Mouse (Mus musculus): ENCODE measurements around the gene Tmem43. TPM values are rescaled to one million over a fixed set of nuclear protein-coding genes. Genes with fewer than 3 reads are reported as not detected.
A peak's percentile ranks its signal among the peaks of the same experiment; 100 is the strongest.

The Tmem43 gene
- total RNA-seq, 2 experiments from 2014 or later = 21.0 to 25.3 TPM

DNA sequence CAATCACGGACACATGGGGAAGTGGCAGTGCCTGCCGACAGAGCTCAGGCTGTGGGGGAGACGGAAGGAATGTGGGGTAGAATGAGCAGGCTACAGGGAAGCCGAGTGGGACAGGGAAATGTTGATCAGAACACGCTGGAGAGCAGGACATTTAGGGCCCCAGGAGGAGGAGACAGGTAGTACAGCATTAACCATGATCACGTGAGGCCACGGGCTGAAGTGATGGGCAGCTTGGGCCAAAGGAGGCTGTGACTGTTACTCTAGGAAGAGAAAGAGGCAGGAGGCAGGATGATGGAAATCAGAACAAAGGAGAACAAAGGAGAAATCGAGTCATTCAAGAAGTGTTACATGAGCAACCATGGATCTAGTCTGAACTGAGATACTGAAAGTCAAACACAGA, 21.0 kb downstream of the Tmem43 start:
- no peak for TF ChIP-seq CTCF (IDR thresholded peaks at IDR 0.05)
- intact Hi-C loops (cut with DNase I) = no loop called here
- no peak for DNase-seq

DNA sequence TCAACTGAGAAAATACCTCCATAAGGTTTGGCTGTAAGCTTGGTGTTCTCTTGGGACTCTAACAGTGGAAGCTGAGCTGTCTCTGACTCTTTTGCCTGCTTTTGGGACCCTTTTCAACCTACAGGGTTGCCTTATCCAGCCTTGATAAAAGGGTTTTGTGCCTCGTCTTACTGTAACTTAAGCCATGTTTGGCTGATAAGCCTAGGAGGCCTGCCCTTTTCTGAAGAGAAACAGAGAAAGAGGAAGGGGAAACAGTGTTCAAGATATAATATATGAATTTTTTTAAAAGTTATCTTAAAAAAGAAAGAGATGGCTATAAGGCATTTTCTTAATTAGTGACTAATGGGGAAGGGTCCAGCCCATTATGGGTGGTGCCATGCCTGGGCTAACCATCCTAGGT, 29.8 kb downstream of the Tmem43 start:
- TF ChIP-seq CTCF (IDR thresholded peaks at IDR 0.05) = no peak
- Histone ChIP-seq H3K4me3 (no peak overlapping the region), H3K27ac (no peak overlapping the region)
- intact Hi-C loops (cut with DNase I) = no loop called here
- DNase-seq = no peak

More for the DNA sequence above, 21.0 kb downstream of the Tmem43 start:
- H3K4me3 ChIP-seq = no peak overlapping the region
- H3K27ac ChIP-seq = no peak overlapping the region

DNA sequence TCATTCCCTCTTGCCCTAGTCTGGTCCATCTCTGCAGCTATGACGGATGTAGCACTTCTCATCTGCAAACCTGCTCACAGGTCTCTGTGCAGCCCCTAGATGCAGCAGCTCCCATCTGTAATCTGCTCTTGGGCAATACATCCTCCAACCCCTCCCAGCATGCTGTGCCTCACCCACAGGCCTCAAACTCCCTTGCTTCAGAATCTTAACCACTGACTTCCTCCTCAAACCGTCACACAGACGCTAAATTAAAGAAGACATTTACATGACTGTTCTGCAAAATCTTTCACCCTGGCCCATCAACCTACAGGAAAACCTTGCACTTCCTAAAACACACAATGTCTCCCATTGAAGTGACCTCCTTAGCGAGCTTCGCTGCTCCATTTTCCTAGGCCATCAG, 32.5 kb downstream of the Tmem43 start:
- DNase-seq = no peak
- no peak for TF ChIP-seq CTCF (IDR thresholded peaks at IDR 0.05)
- intact Hi-C loops (cut with DNase I) = no loop called here
- Histone ChIP-seq H3K4me3 (no peak overlapping the region), H3K27ac (no peak overlapping the region)

DNA sequence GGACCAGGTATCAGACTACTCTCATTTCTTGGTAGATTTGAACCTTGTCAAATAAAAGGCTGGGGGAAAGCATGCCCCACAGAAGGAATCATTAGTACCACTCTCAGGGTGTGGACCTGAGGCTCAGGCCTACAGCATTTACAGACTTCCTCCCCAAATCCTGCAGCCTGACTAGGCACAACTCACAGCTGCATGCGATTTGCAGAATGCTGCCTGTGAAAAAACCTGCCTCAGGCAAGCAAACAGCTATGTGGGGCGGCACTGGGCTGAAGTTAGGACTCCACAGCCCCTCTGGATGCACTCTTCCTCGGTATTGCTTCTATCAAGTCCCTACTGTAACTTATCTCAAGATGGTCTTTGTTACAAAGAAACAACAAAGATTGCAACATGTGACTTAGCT, 34.5 kb downstream of the Tmem43 start:
- no peak for TF ChIP-seq CTCF (IDR thresholded peaks at IDR 0.05)
- intact Hi-C loops (cut with DNase I) = loop anchor here (2.0 kb wide), 1 partner anchor 67 kb away; no protein-coding TSS in a partner anchor
- Histone ChIP-seq H3K4me3 (no peak overlapping the region), H3K27ac (no peak overlapping the region)
- no peak for DNase-seq

DNA sequence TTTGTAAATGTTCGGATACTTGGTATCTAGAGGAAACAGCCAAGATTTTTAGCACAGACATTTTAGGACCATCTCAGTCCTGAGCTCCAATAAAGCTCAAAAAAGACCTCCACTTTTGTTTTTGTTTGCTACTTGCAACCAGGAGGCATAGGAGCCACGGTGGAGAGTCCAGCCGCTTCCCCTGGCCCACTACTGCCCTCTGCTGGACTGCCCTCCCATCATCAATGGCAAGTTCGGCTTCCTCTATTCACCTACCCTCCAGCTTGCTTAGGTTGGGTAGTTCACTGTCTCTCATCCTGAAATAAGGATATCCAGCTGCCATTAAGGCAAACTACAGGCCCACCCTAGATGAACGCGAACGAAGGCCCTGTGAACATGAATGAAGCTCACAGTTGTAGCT, 35.8 kb downstream of the Tmem43 start:
- no peak overlapping the region for H3K4me3 ChIP-seq
- intact Hi-C loops (cut with DNase I) = loop anchor here (1.0 to 2.0 kb wide), 2 partner anchors 69 to 223 kb away; no protein-coding TSS in a partner anchor
- peak; percentile 88 for DNase-seq
- TF ChIP-seq CTCF (IDR thresholded peaks at IDR 0.05) = peak; percentile 97
- no peak overlapping the region for H3K27ac ChIP-seq

DNA sequence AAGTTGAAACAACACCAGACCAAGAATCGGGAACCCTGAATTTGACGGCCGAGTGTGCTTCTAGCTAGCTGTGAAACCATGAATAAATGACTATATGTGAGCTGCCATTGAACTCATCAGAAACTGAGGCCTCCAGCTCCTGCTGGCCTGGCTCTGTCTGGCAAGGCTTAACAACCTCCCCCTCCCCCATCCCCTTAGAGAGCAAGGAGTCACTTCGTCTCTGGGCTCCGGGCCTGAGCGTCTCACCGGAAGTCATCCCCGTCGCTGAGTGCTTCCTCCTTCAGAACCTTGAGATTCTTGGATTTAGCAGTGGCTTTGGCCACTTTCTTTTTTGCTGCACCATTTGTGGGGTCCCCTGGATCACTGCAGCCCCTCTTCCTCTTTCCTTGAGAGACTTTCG, 36.7 kb downstream of the Tmem43 start:
- TF ChIP-seq CTCF (IDR thresholded peaks at IDR 0.05) = no peak
- Histone ChIP-seq H3K4me3 (no peak overlapping the region), H3K27ac (no peak overlapping the region)
- intact Hi-C loops (cut with DNase I) = no loop called here
- DNase-seq = no peak

DNA sequence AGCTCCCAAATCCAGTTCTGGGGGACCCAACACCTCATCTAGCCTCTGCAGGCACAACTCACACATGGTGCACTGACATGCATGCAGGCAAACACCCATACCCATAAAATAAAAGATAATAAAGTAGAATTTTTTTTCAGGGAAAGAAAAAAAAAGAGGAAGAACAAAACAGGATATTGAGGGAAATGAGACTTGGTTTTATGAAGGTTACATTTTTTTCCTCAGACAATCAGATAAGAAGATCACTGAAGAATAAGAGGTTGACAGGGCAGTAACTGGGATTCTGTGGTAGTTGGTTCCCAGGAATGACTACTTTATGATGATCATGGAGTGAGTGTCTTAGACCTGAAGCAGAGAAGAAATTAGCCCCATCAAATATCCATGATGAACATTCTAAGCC, 40.6 kb downstream of the Tmem43 start:
- Histone ChIP-seq H3K27ac (no peak overlapping the region), H3K4me3 (no peak overlapping the region)
- no peak for DNase-seq
- intact Hi-C loops (cut with DNase I) = loop anchor here (2.0 kb wide), 1 partner anchor 41 kb away; the partner anchor contains the start of genes Chchd4 and Tmem43
- TF ChIP-seq CTCF (IDR thresholded peaks at IDR 0.05) = no peak

DNA sequence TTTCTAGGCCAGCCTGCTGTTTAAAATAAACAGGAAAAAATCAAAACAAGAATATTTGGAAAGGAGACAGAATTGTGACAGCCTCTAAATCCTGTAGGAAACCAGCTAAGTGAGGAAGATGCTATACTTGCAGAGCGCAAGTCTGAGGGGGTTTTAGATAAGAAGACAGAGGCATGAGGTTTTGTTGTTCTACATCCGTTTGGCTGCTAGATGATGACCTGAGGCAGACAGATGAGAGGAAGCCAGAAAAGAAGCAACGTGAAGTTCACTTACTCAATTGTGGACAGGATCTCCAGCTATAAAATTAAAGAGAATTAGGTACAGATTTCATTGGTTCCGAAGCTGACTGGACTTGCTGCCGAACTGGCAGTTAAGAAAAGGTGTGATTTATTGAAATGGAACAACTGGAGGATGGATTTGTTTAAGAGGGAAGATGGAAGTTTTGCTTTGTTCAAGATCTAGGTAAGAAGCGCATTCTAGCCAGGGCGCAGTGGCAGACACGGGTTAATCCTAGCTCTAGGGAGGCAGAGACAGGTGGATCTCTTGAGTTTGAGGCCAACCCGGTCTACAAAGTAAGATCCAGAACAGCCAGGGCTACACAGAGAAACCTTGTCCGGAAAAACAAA, 41.3 kb downstream of the Tmem43 start:
- no peak for DNase-seq
- Histone ChIP-seq H3K27ac (peak overlapping the region; percentile 89), H3K4me3 (peak overlapping the region; percentile 96)
- intact Hi-C loops (cut with DNase I) = loop anchor here (2.0 kb wide), 1 partner anchor 42 kb away; the partner anchor contains the start of genes Chchd4 and Tmem43
- TF ChIP-seq CTCF (IDR thresholded peaks at IDR 0.05) = no peak

DNA sequence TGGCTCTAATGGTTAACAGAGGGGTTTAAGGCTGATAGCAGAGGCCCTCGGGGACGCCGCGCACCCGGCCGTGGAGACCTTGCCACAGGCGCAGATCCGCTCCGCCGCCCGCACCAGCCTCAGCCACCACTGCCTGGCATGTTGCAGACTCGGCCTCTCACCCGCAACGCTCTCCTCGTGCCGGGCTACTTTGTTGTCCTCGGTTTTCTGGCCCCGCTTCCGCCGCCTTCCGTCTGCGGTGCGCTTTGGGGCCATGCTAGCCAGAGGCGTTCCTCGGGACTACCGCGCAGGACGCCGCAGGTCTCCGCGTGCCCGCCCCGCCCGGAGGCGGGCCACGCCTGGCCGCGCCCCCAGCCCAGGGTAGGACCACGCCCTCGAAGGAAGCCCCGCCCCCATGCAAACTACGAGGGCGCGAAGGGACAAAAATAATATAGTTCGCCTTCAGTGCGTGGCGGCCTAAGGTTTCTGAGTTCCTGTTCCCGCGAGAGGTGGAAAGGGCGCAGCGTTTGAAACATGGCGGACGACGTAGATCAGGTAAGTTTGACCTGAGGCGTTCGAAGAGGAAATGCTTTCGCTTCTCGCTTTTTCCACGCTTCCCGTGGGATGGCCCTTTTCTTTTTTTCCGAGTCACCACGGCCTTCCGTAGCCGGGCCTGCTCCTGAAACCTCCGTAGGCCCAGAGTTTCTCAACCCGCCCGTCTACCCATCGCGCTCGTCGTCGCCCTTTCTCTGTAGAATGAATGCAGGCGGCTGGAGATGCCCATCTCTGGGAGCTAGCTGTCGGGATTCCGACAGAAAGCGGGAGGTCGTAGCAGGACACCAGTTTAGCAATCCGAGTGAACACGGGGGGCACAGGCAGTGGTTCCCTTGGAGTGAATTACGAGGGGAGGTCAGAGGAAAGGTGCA, 42.3 kb downstream of the Tmem43 start, which contains the start of the genes Xpc and Lsm3:
Xpc (minus strand) TSS at position 344 of the 905 bp plus-strand sequence.
Lsm3 (plus strand) TSS at position 384 of the 905 bp plus-strand sequence.
- Histone ChIP-seq H3K4me3 (peak within 1 kb of the TSS; percentile 96), H3K27ac (peak within 1 kb of the TSS; percentile 89)
- no peak for TF ChIP-seq CTCF (IDR thresholded peaks at IDR 0.05)
- peak; percentile 98 for DNase-seq
- intact Hi-C loops (cut with DNase I) = loop anchor here (2.0 kb wide), 1 partner anchor 43 kb away; the partner anchor contains the start of genes Chchd4 and Tmem43

DNA sequence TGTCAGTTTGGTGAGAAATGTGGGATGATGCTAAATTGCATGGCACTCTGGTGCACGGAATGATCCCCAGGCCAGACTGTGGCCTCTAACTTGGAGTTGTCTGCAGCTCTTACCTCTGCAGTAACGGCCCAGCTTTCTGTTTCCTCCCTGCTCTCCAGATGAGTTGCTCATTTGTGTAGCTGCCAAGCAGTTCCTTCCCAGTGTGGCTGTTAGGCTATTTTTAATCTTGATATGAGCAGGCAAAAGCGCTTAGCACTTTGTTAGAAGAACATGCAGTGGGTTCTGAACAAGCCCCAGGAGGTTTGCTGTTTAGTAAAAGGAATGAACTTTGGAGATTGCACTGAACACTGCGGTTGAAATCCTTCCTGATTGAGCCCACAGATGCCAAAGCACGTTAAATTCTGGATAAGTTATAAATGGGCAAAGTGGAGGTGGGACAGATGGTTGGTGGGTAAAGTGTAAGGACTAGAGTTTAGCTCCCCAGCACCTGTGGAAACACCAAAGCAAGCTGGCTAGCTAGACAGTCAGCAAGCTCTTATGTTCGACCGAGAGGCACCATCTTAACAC, 45.0 kb downstream of the Tmem43 start:
- intact Hi-C loops (cut with DNase I) = no loop called here
- H3K4me3 ChIP-seq = peak overlapping the region; percentile 8; the same call in 1 of the 2 replicates
- TF ChIP-seq CTCF (IDR thresholded peaks at IDR 0.05) = no peak
- H3K27ac ChIP-seq = peak overlapping the region; percentile 85
- no peak for DNase-seq

DNA sequence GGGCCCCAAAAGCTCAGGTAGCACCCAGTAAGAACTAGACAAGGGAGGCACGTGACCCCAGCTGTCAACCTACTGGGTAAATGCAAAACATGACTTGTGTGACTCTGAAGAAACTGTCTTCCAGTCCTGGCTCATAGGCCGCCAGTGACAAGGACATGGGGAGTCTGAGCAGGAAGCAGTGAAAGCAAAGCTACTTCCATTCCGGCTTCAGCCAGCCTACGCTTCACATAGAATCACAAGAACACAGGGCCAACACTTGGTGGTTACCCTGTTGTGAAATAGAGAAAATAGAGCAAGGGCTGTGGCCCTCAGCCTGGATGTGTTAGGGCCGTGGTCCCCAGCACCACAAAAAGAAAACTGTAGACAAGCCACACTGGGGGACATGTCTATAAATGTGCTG, 49.3 kb downstream of the Tmem43 start:
- no peak overlapping the region for H3K4me3 ChIP-seq
- no peak for DNase-seq
- no peak overlapping the region for H3K27ac ChIP-seq
- intact Hi-C loops (cut with DNase I) = no loop called here
- no peak for TF ChIP-seq CTCF (IDR thresholded peaks at IDR 0.05)

DNA sequence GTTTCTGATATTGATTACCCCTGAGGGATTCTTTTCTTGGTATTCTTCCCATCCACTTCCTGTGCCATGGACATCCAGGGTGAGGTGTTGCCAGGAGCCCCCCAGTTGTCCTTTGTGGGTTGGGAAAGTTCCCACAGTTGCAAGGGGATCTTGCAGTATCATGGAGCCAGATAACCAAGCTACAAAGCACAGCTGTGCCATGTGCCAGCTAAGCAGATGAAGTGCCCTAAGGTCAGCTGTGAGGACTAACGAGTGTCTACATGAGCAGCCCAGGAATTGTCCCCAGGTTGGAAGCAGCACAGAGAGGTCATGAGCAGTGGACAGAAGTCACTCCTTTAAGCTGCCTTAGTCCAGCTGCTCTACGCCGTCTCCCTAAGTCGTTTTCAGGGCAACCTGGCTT, 52.0 kb downstream of the Tmem43 start:
- intact Hi-C loops (cut with DNase I) = loop anchor here (5.0 kb wide), 1 partner anchor 157 kb away; the partner anchor contains the start of gene Slc6a6
- no peak for DNase-seq
- Histone ChIP-seq H3K4me3 (no peak overlapping the region), H3K27ac (peak overlapping the region; percentile 40; the same call in 1 of the 2 replicates)
- no peak for TF ChIP-seq CTCF (IDR thresholded peaks at IDR 0.05)
